Mouse (Mus musculus): ENCODE data around the gene Clpb.

Gene Clpb

GRCm38 (mm10) chr7:101726980-101727379 lies 63.5 kb downstream of the Clpb start:
- no peak for DNase-seq (ENCODE audit: low spot score)

- DNase-seq (ENCODE audit: low spot score), result no peak
Measured at GRCm38 (mm10) chr7:101732096-101732495, 68.7 kb downstream of the Clpb start.

GRCm38 (mm10) chr7:101733042-101733441 lies 69.6 kb downstream of the Clpb start:
- DNase-seq (ENCODE audit: low spot score), result no peak

- DNase-seq (ENCODE audit: low spot score), result no peak
Measured at GRCm38 (mm10) chr7:101735297-101735696, 71.9 kb downstream of the Clpb start.

- peak; percentile 24 for DNase-seq (ENCODE audit: low spot score)
Measured at GRCm38 (mm10) chr7:101737735-101738134, 74.3 kb downstream of the Clpb start.

GRCm38 (mm10) chr7:101739602-101740001 lies 76.2 kb downstream of the Clpb start:
- no peak for DNase-seq (ENCODE audit: low spot score)

GRCm38 (mm10) chr7:101743487-101743886 lies 80.1 kb downstream of the Clpb start:
- DNase-seq (ENCODE audit: low spot score), result no peak

GRCm38 (mm10) chr7:101746559-101747334 lies 83.3 kb downstream of the Clpb start:
- DNase-seq (ENCODE audit: low spot score), result no peak

- DNase-seq (ENCODE audit: low spot score), result no peak
Measured at GRCm38 (mm10) chr7:101750268-101750667, 86.8 kb downstream of the Clpb start.

GRCm38 (mm10) chr7:101752346-101752745 lies 88.9 kb downstream of the Clpb start:
- DNase-seq (ENCODE audit: low spot score), result no peak

GRCm38 (mm10) chr7:101753492-101753891 lies 90.1 kb downstream of the Clpb start:
- no peak for DNase-seq (ENCODE audit: low spot score)

GRCm38 (mm10) chr7:101754416-101754815 lies 91.0 kb downstream of the Clpb start:
- no peak for DNase-seq (ENCODE audit: low spot score)

- no peak for DNase-seq (ENCODE audit: low spot score)
Measured at GRCm38 (mm10) chr7:101755301-101755700, 91.9 kb downstream of the Clpb start.

- no peak for DNase-seq (ENCODE audit: low spot score)
Measured at GRCm38 (mm10) chr7:101761899-101762780, 98.7 kb downstream of the Clpb start.

GRCm38 (mm10) chr7:101767335-101767907 lies 104.0 kb downstream of the Clpb start:
- DNase-seq (ENCODE audit: low spot score), result no peak

- no peak for DNase-seq (ENCODE audit: low spot score)
Measured at GRCm38 (mm10) chr7:101770051-101770450, 106.6 kb downstream of the Clpb start.

- no peak for DNase-seq (ENCODE audit: low spot score)
Measured at GRCm38 (mm10) chr7:101771604-101772003, 108.2 kb downstream of the Clpb start.

GRCm38 (mm10) chr7:101772687-101773086 lies 109.3 kb downstream of the Clpb start:
- DNase-seq (ENCODE audit: low spot score), result no peak

GRCm38 (mm10) chr7:101777053-101777452 lies 113.6 kb downstream of the Clpb start:
- no peak for DNase-seq (ENCODE audit: low spot score)

- DNase-seq (ENCODE audit: low spot score), result no peak
Measured at GRCm38 (mm10) chr7:101817861-101818401, 154.5 kb downstream of the Clpb start, which contains the start of gene Phox2a. Gene Phox2a (plus strand): TSS chr7:101818313.

GRCm38 (mm10) chr7:101820295-101821030 lies 157.0 kb downstream of the Clpb start:
- DNase-seq (ENCODE audit: low spot score), result no peak

Measured in c-Kit-positive CD71-positive TER-119-positive erythroid progenitor cells, embryonic 14.5 days (primary cell).